Mouse (Mus musculus): ENCODE data around the gene Notum.

GRCm38 (mm10) chr11:120682683-120683082, 21.7 kb upstream of the Notum start:
- TF ChIP-seq CTCF (IDR thresholded peaks at IDR 0.05; ENCODE audit: insufficient read depth, low read depth, low read length): no peak
- TF ChIP-seq POLR2A (IDR thresholded peaks at IDR 0.05; ENCODE audit: insufficient read depth, low read depth, low read length): no peak
